Mouse (Mus musculus) forebrain, embryonic 15.5 days (tissue): ENCODE data around the gene Rnf40. TPM values are rescaled to one million over a fixed set of nuclear protein-coding genes. Genes with fewer than 3 reads are reported as not detected.

Experiments
- ATAC-seq: fragments of 200-750 bp; cut with Nextera tagmentation; replicated peaks from 2 replicates; pipeline ENCODE4 v1.8.0; 2017; ENCODE audit warnings: mild to moderate bottlenecking, moderate TSS enrichment, moderate library complexity
- H3K27ac ChIP-seq: fragments of 300-500 bp; sonication (generic); replicated peaks from 2 replicates; pipeline ENCODE4 v1.5.1; 2015; ENCODE audit warnings: mild to moderate bottlenecking, inconsistent platforms
- H3K27me3 ChIP-seq: fragments of 300-500 bp; sonication (generic); 2 replicates; pipeline ENCODE4 v1.6.1; 2015; ENCODE audit warnings: inconsistent platforms
- H3K36me3 ChIP-seq: fragments of 300-500 bp; sonication (generic); 2 replicates; pipeline ENCODE4 v1.6.1; 2015; ENCODE audit warnings: mild to moderate bottlenecking, inconsistent platforms
- H3K4me1 ChIP-seq: fragments of 300-500 bp; sonication (generic); 2 replicates; pipeline ENCODE4 v1.6.1; 2015; ENCODE audit warnings: inconsistent platforms
- H3K4me2 ChIP-seq: fragments of 300-500 bp; sonication (generic); replicated peaks from 2 replicates; pipeline ENCODE4 v1.6.1; 2015; ENCODE audit warnings: mild to moderate bottlenecking, inconsistent platforms
- H3K4me3 ChIP-seq: fragments of 300-500 bp; sonication (generic); 2 replicates; pipeline ENCODE4 v1.5.1; 2015; ENCODE audit warnings: mild to moderate bottlenecking, inconsistent platforms
- H3K9ac ChIP-seq: fragments of 300-500 bp; sonication (generic); replicated peaks from 2 replicates; pipeline ENCODE4 v1.6.1; 2015; ENCODE audit warnings: mild to moderate bottlenecking, inconsistent platforms
- H3K9me3 ChIP-seq: fragments of 300-500 bp; sonication (generic); 2 replicates; pipeline ENCODE4 v1.6.1; 2016; ENCODE audit warnings: inconsistent platforms
- WGBS: fragments of 180-500 bp; shearing (Covaris S2); methylation state at CpG from one replicate; pipeline ENCODE4 v1.1.7; 2015; ENCODE audit warnings: mixed read lengths; 5-methylcytosine and 5-hydroxymethylcytosine counted together
- polyA plus RNA-seq: library from polyadenylated mRNA; unstranded; fragments of >200 nt; fragmentation: Nextera tagmentation; extraction: Ambion mirVana; gene quantifications from 2 replicates; pipeline ENCODE4 v1.2.1, GENCODE M21; 2015

Rnf40 gene
- polyA plus RNA-seq = 51.1 and 52.4 TPM in 2 replicates

- H3K9me3 ChIP-seq = no peaks in the 10 kb centered on the region
- H3K4me3 ChIP-seq = peak within 1 kb of the TSS; percentile 72
- ATAC-seq = peak; percentile 98
- peak within 1 kb of the TSS; percentile 86 for H3K4me2 ChIP-seq
- H3K27me3 ChIP-seq = no peaks in the 10 kb centered on the region
- H3K27ac ChIP-seq = peak within 1 kb of the TSS; percentile 84
- H3K4me1 ChIP-seq = peaks cover 18% of the 10 kb centered on the region
- WGBS = under 1% methylated on average over 50 of the region's 50 CpGs
- peaks cover 43% of the 10 kb centered on the region for H3K36me3 ChIP-seq
- peak within 1 kb of the TSS; percentile 77 for H3K9ac ChIP-seq
Observed at GRCm38 (mm10) chr7:127588011-127588871, at the start of gene Rnf40, which contains the start of gene Ccdc189. Gene Rnf40, plus strand, starts transcription at chr7:127588767. Gene Ccdc189, minus strand, starts transcription at chr7:127588595.

- Histone ChIP-seq H3K4me3 (no peak overlapping the region), H3K4me1 (no peaks in the 10 kb centered on the region), H3K9me3 (no peaks in the 10 kb centered on the region), H3K9ac (no peak overlapping the region), H3K27ac (no peak overlapping the region), H3K36me3 (peaks cover 93% of the 10 kb centered on the region), H3K4me2 (no peak overlapping the region), H3K27me3 (no peaks in the 10 kb centered on the region)
- 89% methylated on average over 3 of the region's 3 CpGs for WGBS
- ATAC-seq = no peak
Observed at GRCm38 (mm10) chr7:127541671-127542070, 46.9 kb upstream of the Rnf40 start.

- peaks cover 79% of the 10 kb centered on the region for H3K36me3 ChIP-seq
Observed at GRCm38 (mm10) chr7:127549116-127549835, 39.3 kb upstream of the Rnf40 start.

GRCm38 (mm10) chr7:127551558-127551957 lies 37.0 kb upstream of the Rnf40 start:
- 96% methylated on average over 8 of the region's 8 CpGs for WGBS
- H3K4me2 ChIP-seq = no peak overlapping the region
- H3K27ac ChIP-seq = no peak overlapping the region
- no peaks in the 10 kb centered on the region for H3K4me1 ChIP-seq
- H3K9ac ChIP-seq = no peak overlapping the region
- no peak overlapping the region for H3K4me3 ChIP-seq
- no peaks in the 10 kb centered on the region for H3K27me3 ChIP-seq
- peaks cover 80% of the 10 kb centered on the region for H3K36me3 ChIP-seq
- ATAC-seq = no peak
- no peaks in the 10 kb centered on the region for H3K9me3 ChIP-seq

More at GRCm38 (mm10) chr7:127549116-127549835, 39.3 kb upstream of the Rnf40 start:
- ATAC-seq = no peak
- Histone ChIP-seq H3K4me1 (no peaks in the 10 kb centered on the region), H3K9ac (no peak overlapping the region), H3K4me3 (no peak overlapping the region), H3K27ac (no peak overlapping the region), H3K27me3 (no peaks in the 10 kb centered on the region), H3K4me2 (no peak overlapping the region), H3K9me3 (no peaks in the 10 kb centered on the region)
- WGBS = 75% methylated on average over 15 of the region's 15 CpGs

GRCm38 (mm10) chr7:127560580-127560979 lies 28.0 kb upstream of the Rnf40 start:
- Histone ChIP-seq H3K36me3 (peaks cover 85% of the 10 kb centered on the region), H3K4me3 (no peak overlapping the region), H3K9me3 (no peaks in the 10 kb centered on the region), H3K4me2 (no peak overlapping the region), H3K27ac (no peak overlapping the region), H3K27me3 (no peaks in the 10 kb centered on the region), H3K4me1 (no peaks in the 10 kb centered on the region), H3K9ac (no peak overlapping the region)
- no peak for ATAC-seq
- WGBS = 94% methylated on average over 11 of the region's 11 CpGs

- Histone ChIP-seq H3K27ac (no peak within 1 kb of the TSS), H3K27me3 (no peaks in the 10 kb centered on the region), H3K4me2 (no peak within 1 kb of the TSS), H3K36me3 (peaks cover 80% of the 10 kb centered on the region), H3K9me3 (no peaks in the 10 kb centered on the region), H3K4me3 (no peak within 1 kb of the TSS), H3K4me1 (no peaks in the 10 kb centered on the region), H3K9ac (no peak within 1 kb of the TSS)
- no peak for ATAC-seq
- 89% methylated on average over 5 of the region's 5 CpGs for WGBS
Observed at GRCm38 (mm10) chr7:127561340-127561858, 27.2 kb upstream of the Rnf40 start, which contains the start of gene Tmem265. Gene Tmem265, plus strand, starts transcription at chr7:127561390.

GRCm38 (mm10) chr7:127564381-127565150 lies 24.0 kb upstream of the Rnf40 start:
- no peak overlapping the region for H3K4me2 ChIP-seq
- H3K27me3 ChIP-seq = no peaks in the 10 kb centered on the region
- no peak overlapping the region for H3K4me3 ChIP-seq
- 73% methylated on average over 6 of the region's 6 CpGs for WGBS
- no peaks in the 10 kb centered on the region for H3K4me1 ChIP-seq
- no peaks in the 10 kb centered on the region for H3K9me3 ChIP-seq
- ATAC-seq = no peak
- H3K36me3 ChIP-seq = peaks cover 57% of the 10 kb centered on the region
- no peak overlapping the region for H3K27ac ChIP-seq
- no peak overlapping the region for H3K9ac ChIP-seq

GRCm38 (mm10) chr7:127572895-127573471 lies 15.6 kb upstream of the Rnf40 start, which contains the start of gene Phkg2:
Gene Phkg2, plus strand, starts transcription at chr7:127573340.
- Histone ChIP-seq H3K9me3 (no peaks in the 10 kb centered on the region), H3K27ac (peak within 1 kb of the TSS; percentile 71), H3K36me3 (peaks cover 12% of the 10 kb centered on the region), H3K27me3 (no peaks in the 10 kb centered on the region), H3K4me1 (peaks cover 27% of the 10 kb centered on the region), H3K9ac (peak within 1 kb of the TSS; percentile 90), H3K4me3 (peak within 1 kb of the TSS; percentile 74), H3K4me2 (peak within 1 kb of the TSS; percentile 93)
- ATAC-seq = peak; percentile 99
- WGBS = under 1% methylated on average over 17 of the region's 17 CpGs

GRCm38 (mm10) chr7:127573503-127574008 lies 15.0 kb upstream of the Rnf40 start:
- 1% methylated on average over 27 of the region's 28 CpGs for WGBS
- Histone ChIP-seq H3K4me2 (peak overlapping the region; percentile 93), H3K27ac (peak overlapping the region; percentile 71), H3K9me3 (no peaks in the 10 kb centered on the region), H3K9ac (peak overlapping the region; percentile 90), H3K27me3 (no peaks in the 10 kb centered on the region), H3K4me1 (peaks cover 27% of the 10 kb centered on the region), H3K4me3 (peak overlapping the region; percentile 74), H3K36me3 (peaks cover 17% of the 10 kb centered on the region)
- peak; percentile 65 for ATAC-seq

- H3K27ac ChIP-seq = peak overlapping the region; percentile 71; the same call in 1 of the 2 replicates
- H3K4me1 ChIP-seq = peaks cover 27% of the 10 kb centered on the region
- ATAC-seq = no peak
- H3K27me3 ChIP-seq = no peaks in the 10 kb centered on the region
- peak overlapping the region; percentile 93 for H3K4me2 ChIP-seq
- H3K36me3 ChIP-seq = peaks cover 17% of the 10 kb centered on the region
- H3K9me3 ChIP-seq = no peaks in the 10 kb centered on the region
- WGBS = 23% methylated on average over 7 of the region's 7 CpGs
- peak overlapping the region; percentile 90 for H3K9ac ChIP-seq
- peak overlapping the region; percentile 74 for H3K4me3 ChIP-seq
Observed at GRCm38 (mm10) chr7:127574115-127574514, 14.5 kb upstream of the Rnf40 start.

GRCm38 (mm10) chr7:127583260-127583659 lies 5.3 kb upstream of the Rnf40 start:
- ATAC-seq = no peak
- no peaks in the 10 kb centered on the region for H3K27me3 ChIP-seq
- no peak overlapping the region for H3K4me3 ChIP-seq
- H3K9ac ChIP-seq = no peak overlapping the region
- H3K4me1 ChIP-seq = peaks cover 9% of the 10 kb centered on the region
- no peak overlapping the region for H3K4me2 ChIP-seq
- no peak overlapping the region for H3K27ac ChIP-seq
- peaks cover 47% of the 10 kb centered on the region for H3K36me3 ChIP-seq
- 92% methylated on average over 6 of the region's 6 CpGs for WGBS
- no peaks in the 10 kb centered on the region for H3K9me3 ChIP-seq
